Mouse (Mus musculus) midbrain, postnatal 0 days (tissue): ENCODE data around the gene Ddr2. TPM values are rescaled to one million over a fixed set of nuclear protein-coding genes. Genes with fewer than 3 reads are reported as not detected.
A peak's percentile ranks its signal among the peaks of the same experiment; 100 is the strongest.

Source experiments
- ATAC-seq: fragments of 200-750 bp; cut with Nextera tagmentation; 2 replicates; pipeline ENCODE4 v1.8.0; 2017; ENCODE audit warnings: moderate number of reproducible peaks, mild to moderate bottlenecking, moderate TSS enrichment, moderate library complexity; ENCODE audit not compliant: low FRiP score
- DNase-seq: peaks from one replicate; pipeline ENCODE4 v3.0.0-alpha.2; 2015; ENCODE audit warnings: low spot score
- H3K27ac ChIP-seq: fragments of 300-500 bp; sonication (generic); 2 replicates; pipeline ENCODE4 v1.5.1; 2014; ENCODE audit warnings: low read depth, mild to moderate bottlenecking, low read length, mixed read lengths
- H3K27me3 ChIP-seq: fragments of 300-500 bp; sonication (generic); 2 replicates; pipeline ENCODE4 v1.6.1; 2014; ENCODE audit warnings: low read length, control low read depth, mixed read lengths; ENCODE audit not compliant: insufficient read depth
- H3K36me3 ChIP-seq: fragments of 300-500 bp; sonication (generic); 2 replicates; pipeline ENCODE4 v1.6.1; 2014; ENCODE audit warnings: low read length, control low read depth, mixed read lengths; ENCODE audit not compliant: insufficient read depth
- H3K4me1 ChIP-seq: fragments of 300-500 bp; sonication (generic); 2 replicates; pipeline ENCODE4 v1.6.1; 2014; ENCODE audit warnings: mild to moderate bottlenecking, control low read depth, antibody characterized with exemption, low read length, mixed read lengths; ENCODE audit not compliant: insufficient read depth
- H3K4me2 ChIP-seq: fragments of 300-500 bp; sonication (generic); 2 replicates; pipeline ENCODE4 v1.6.1; 2014; ENCODE audit warnings: low read depth, mild to moderate bottlenecking, low read length, mixed read lengths; ENCODE audit not compliant: poor library complexity, severe bottlenecking
- H3K4me3 ChIP-seq: fragments of 300-500 bp; sonication (generic); 2 replicates; pipeline ENCODE4 v1.5.1; 2014; ENCODE audit warnings: low read depth, mild to moderate bottlenecking, low read length, moderate library complexity
- H3K9ac ChIP-seq: fragments of 300-500 bp; sonication (generic); replicated peaks from 2 replicates; pipeline ENCODE4 v1.6.1; 2014; ENCODE audit warnings: mild to moderate bottlenecking, low read length, moderate library complexity, mixed read lengths; ENCODE audit not compliant: poor library complexity, severe bottlenecking
- H3K9me3 ChIP-seq: fragments of 300-500 bp; sonication (generic); 2 replicates; pipeline ENCODE4 v1.6.1; 2016; ENCODE audit warnings: low read length, control low read depth
- CTCF ChIP-seq: IDR thresholded peaks from 2 replicates; pipeline ENCODE4 v1.5.1; 2016; ENCODE audit warnings: antibody characterized with exemption, mild to moderate bottlenecking
- WGBS: fragments of 180-500 bp; shearing (Covaris S2); extraction: QIAGEN DNeasy Blood & Tissue Kit; methylation state at CpG from one replicate; pipeline ENCODE4 v1.1.7; 2014; 5-methylcytosine and 5-hydroxymethylcytosine counted together
- polyA plus RNA-seq: library from polyadenylated mRNA; unstranded; fragments of >200 nt; fragmentation: Nextera tagmentation; extraction: Ambion mirVana; gene quantifications from 2 replicates; pipeline ENCODE4 v1.2.1, GENCODE M21; 2015
- total RNA-seq: library from RNA; depleted of rRNA; stranded (reverse); fragments of >200 nt; gene quantifications from 2 replicates; pipeline ENCODE4 v1.2.3, GENCODE M21; 2014

Ddr2 gene
- total and polyA plus RNA-seq, 2 experiments from 2014 or later: 8.0 to 8.2 TPM

- no peak for TF ChIP-seq CTCF
- H3K9ac ChIP-seq: no peak overlapping the region
- WGBS: 75% methylated on average over 6 of the region's 6 CpGs
- ATAC-seq: no peak
- H3K4me2 ChIP-seq: no peak overlapping the region
- H3K27ac ChIP-seq: no peak overlapping the region
- no peaks in the 10 kb centered on the region for H3K9me3 ChIP-seq
- no peaks in the 10 kb centered on the region for H3K4me1 ChIP-seq
- H3K4me3 ChIP-seq: no peak overlapping the region
- no peaks in the 10 kb centered on the region for H3K27me3 ChIP-seq
- peaks cover 17% of the 10 kb centered on the region for H3K36me3 ChIP-seq
- DNase-seq: no peak
Observed at GRCm38 (mm10) chr1:170150870-170151269, 40.3 kb upstream of the Ddr2 start.

DNA sequence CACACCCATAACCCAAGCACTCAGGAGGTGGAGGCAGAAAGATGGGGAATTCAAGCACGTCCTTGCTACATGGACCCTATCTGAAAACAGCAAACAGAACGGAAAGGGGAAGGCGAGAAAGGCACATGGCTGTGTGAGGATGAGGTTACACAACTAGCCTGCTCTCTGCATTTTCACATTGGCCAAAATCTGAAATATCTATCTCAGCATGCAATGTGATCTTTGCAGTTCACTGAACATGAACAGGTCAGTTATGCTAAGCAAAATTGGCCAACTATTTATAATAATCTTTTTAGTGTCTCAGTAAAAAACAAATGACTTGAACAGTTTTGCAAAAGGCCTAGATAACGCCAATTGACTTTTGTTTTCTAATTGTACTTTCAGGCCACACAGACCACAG lies 39.2 kb upstream of the Ddr2 start:
- DNase-seq (no peak), ATAC-seq (no peak)
- Histone ChIP-seq H3K9ac (no peak overlapping the region), H3K4me1 (no peaks in the 10 kb centered on the region), H3K4me3 (no peak overlapping the region), H3K36me3 (peaks cover 17% of the 10 kb centered on the region), H3K4me2 (no peak overlapping the region), H3K27me3 (no peaks in the 10 kb centered on the region), H3K27ac (no peak overlapping the region), H3K9me3 (no peaks in the 10 kb centered on the region)
- 91% methylated on average over 4 of the region's 4 CpGs for WGBS
- no peak for TF ChIP-seq CTCF

DNA sequence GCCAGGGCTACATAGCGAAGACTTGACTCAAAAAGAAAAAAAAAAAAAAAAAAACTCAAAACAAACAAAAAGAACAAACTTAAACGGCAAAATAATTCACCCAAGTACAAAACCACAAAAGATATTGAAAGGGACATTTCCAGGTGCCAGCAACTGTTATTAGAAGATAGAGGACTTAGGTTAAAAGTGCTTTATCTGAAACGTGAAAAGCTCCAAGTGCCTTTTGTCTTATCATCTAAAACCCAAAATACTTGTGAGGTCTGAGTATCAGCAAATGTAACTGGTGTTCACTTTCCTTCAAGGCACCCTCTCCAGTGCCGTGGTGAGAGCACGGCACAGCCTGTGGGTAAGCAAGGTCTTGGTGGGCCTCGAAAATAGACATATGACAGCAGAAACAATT lies 38.0 kb upstream of the Ddr2 start:
- H3K4me2 ChIP-seq: no peak overlapping the region
- ATAC-seq (no peak), DNase-seq (no peak)
- no peaks in the 10 kb centered on the region for H3K9me3 ChIP-seq
- no peak overlapping the region for H3K9ac ChIP-seq
- no peaks in the 10 kb centered on the region for H3K27me3 ChIP-seq
- H3K4me3 ChIP-seq: no peak overlapping the region
- peaks cover 20% of the 10 kb centered on the region for H3K36me3 ChIP-seq
- H3K27ac ChIP-seq: no peak overlapping the region
- no peak for TF ChIP-seq CTCF
- 94% methylated on average over 6 of the region's 6 CpGs for WGBS
- H3K4me1 ChIP-seq: no peaks in the 10 kb centered on the region

DNA sequence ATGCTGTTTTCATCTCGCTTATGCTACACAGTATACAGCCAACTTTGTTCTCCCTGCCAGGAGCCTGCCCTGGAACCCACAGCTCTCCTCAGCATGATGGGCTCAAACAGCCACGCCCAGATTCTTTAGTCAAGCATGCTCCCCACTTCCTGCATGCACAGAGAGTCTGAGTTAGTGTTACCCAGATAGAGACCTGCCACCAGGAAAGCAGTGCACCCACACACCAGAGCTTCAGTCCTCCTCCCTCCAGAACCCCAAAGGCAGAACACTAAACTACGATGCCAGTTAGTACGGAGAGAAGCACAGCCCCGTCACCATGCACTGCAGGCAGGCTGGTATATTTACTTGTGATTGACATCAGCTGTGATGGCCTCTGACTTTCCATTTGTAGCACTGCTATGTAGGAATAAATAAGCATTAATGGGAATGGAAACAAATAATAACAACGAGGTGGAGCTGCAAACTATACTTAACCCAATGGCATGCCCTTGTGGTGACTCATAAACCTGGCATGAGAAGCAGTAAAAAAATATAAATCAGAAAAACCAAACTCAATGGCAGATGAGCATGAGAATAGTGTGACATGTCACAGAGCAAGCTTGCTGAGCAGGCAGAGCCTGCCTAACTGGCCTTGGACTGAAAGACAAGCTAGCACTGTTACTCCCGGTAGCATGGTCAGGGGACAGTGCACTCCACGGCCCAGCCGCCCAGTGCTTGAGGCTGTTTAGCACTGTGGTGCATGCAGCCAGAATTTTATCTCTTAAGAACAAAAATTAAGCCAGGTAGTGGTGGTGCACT lies 37.3 kb upstream of the Ddr2 start:
- Histone ChIP-seq H3K36me3 (peaks cover 24% of the 10 kb centered on the region), H3K9ac (no peak overlapping the region), H3K4me3 (no peak overlapping the region), H3K4me1 (no peaks in the 10 kb centered on the region), H3K9me3 (no peaks in the 10 kb centered on the region), H3K27me3 (no peaks in the 10 kb centered on the region), H3K4me2 (no peak overlapping the region), H3K27ac (no peak overlapping the region)
- TF ChIP-seq CTCF: 0 out of 2 replicates have a peak, but pooled peaks have one; percentile 5
- ATAC-seq (no peak), DNase-seq (no peak)
- WGBS: 81% methylated on average over 9 of the region's 9 CpGs

DNA sequence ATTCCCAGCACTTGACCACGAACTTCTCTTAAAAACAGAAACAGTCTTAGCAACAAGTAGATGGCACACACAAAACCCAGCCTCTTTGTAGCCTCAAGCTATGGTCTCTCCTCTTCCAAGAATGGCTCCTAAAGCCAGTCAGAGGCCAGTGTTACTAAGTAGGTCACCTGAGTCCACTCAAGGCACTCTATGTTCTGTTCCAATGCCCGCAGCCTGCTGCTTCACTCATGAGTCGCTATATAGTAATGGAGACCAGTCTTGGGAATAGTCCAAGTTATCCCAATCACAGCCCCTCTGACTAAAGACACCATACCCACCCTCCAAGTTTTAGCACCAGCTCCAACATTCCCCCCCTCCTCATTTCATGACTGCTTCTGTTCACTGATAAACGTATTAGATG lies 35.0 kb upstream of the Ddr2 start:
- DNase-seq: no peak
- TF ChIP-seq CTCF: no peak
- Histone ChIP-seq H3K27ac (no peak overlapping the region), H3K27me3 (no peaks in the 10 kb centered on the region), H3K9me3 (no peaks in the 10 kb centered on the region), H3K4me3 (no peak overlapping the region), H3K9ac (no peak overlapping the region), H3K36me3 (peaks cover 24% of the 10 kb centered on the region), H3K4me1 (no peaks in the 10 kb centered on the region), H3K4me2 (no peak overlapping the region)
- WGBS: 88% methylated on average over 4 of the region's 4 CpGs
- no peak for ATAC-seq

DNA sequence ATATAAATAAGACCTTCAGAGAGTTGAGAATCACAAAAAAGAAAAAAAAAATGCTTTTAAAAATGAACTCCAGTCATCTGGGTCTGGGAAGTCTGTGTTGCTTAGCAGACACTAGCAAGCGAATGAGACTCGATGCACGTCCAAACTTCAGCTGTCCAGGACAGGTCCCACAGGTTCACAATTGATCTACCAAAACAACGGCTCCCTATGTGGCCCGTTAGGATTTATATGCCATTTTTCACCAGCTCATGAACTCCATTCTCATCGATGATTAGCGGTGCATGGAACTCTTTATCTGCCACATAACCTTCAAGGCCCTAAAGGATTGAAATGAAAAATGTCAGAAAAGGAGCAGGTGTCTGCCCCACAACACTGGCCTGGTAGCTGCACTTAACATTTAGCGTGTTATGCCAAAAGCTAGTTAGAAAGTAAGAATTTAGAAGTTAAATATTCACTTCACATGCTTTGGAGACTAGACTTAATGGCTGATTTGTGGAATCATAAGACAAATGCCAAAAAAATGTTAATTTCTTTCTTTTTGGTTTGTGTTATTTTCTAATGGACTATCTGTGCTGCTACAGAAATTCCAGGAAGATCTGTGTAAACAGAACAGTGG lies 31.8 kb upstream of the Ddr2 start:
- H3K4me1 ChIP-seq: no peaks in the 10 kb centered on the region
- ATAC-seq (no peak), DNase-seq (no peak)
- 0 out of 2 replicates have a peak, but pooled peaks cover 7% of the 10 kb centered on the region for H3K36me3 ChIP-seq
- no peak overlapping the region for H3K9ac ChIP-seq
- TF ChIP-seq CTCF: no peak
- H3K27me3 ChIP-seq: no peaks in the 10 kb centered on the region
- H3K4me2 ChIP-seq: no peak overlapping the region
- 92% methylated on average over 8 of the region's 8 CpGs for WGBS
- no peak overlapping the region for H3K27ac ChIP-seq
- H3K9me3 ChIP-seq: no peaks in the 10 kb centered on the region
- no peak overlapping the region for H3K4me3 ChIP-seq
